Mouse (Mus musculus) Patski (cell line): Measurements from ENCODE around the gene Ephx3. TPM values are rescaled to one million over a fixed set of nuclear protein-coding genes. Genes with fewer than 3 reads are reported as not detected.

Source experiments
- ATAC-seq: fragments of 100-300 bp; one replicate; pipeline ENCODE4 v1.8.0; 2021
- CTCF ChIA-PET: fragments of 350-600 bp; sonication (Branson Sonifier 250); formaldehyde crosslinking; loops from one replicate; lab custom pipeline; 2022; ENCODE audit warnings: inconsistent platforms; lab: Charles Lee
- POLR2A ChIA-PET: fragments of 350-600 bp; sonication (Branson Sonifier 250); formaldehyde crosslinking; loops from one replicate; lab custom pipeline; 2022; ENCODE audit warnings: antibody characterized with exemption, inconsistent platforms; lab: Charles Lee
- DNase-seq: peaks from one replicate; pipeline ENCODE4 v3.0.0-alpha.2; 2011; ENCODE audit warnings: low read depth, low spot score
- H3K27me3 ChIP-seq: fragments of 371-371 bp; one replicate; pipeline ENCODE4 v1.5.1; 2021
- CTCF ChIP-seq: fragments of 100-300 bp; IDR thresholded peaks from one replicate; pipeline ENCODE4 v1.5.1; 2021
- in situ Hi-C: fragments of 300-500 bp; cut with MboI; formaldehyde crosslinking; loops from 3 replicates; pipeline ENCODE4 v1.11.1; 2018; ENCODE audit warnings: low pct_unique_long_range_greater_than_20kb, mixed read lengths
- polyA plus RNA-seq: library from polyadenylated mRNA; unstranded; gene quantifications from one replicate; pipeline ENCODE4 v1.2.3, GENCODE M21; 2021

The Ephx3 gene
- polyA plus RNA-seq, 1 experiment from 2014 or later, result 0.18 TPM

DNA sequence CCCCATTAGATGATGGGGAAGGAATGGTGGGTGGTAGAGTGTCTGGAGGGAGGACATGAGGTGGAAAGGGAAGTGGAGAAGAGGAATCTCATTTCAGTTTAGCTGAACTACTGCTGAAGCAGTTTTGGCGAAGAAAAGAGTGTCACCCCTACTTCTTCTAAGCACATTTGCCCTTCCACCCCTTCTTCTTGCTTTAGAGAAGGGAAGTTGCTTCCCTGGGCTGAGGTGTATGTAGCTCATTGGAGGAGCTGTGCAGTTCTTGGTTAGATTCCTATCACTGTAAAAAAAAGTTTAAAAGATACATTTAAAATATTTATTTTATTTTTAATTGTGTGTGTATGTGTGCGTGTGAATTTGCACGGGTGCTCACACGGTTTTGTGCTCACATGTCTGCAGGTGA is 12.4 kb downstream of the Ephx3 start:
- ATAC-seq (no peak), DNase-seq (no peak)
- H3K27me3 ChIP-seq, result no peaks in the 10 kb centered on the region
- ChIA-PET CTCF (no interaction called here), POLR2A (no interaction called here)
- in situ Hi-C loops, result no loop called here
- no peak for TF ChIP-seq CTCF

DNA sequence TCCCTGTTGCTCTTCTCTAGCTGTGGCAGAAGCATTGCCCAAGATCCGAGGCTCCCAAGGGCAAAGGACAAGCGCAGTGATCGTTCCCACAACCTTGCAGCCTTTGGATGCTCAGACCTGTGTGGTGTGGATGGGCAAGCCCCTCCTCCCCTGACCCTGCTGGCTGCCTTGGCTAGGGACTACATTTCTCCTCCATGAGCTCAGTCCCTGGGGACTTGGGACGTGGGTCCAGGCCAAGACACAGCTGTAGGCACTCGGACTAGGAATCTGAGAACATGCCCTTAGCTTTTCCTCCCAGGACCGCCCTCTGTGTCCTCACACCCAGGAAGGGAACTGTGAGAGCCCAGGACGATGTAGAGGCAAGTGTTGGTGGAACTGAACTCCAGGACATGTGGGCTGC is 16.2 kb downstream of the Ephx3 start:
- POLR2A ChIA-PET, result no interaction called here
- in situ Hi-C loops, result no loop called here
- ATAC-seq, result no peak
- H3K27me3 ChIP-seq, result no peaks in the 10 kb centered on the region
- no peak for TF ChIP-seq CTCF
- CTCF ChIA-PET, result interaction anchor here (0.9 to 1.3 kb wide), 2 partner anchors 11 to 18 kb away, joined by 3 read pairs; no protein-coding TSS in a partner anchor
- DNase-seq, result no peak

GRCm38 (mm10) chr17:32172485-32172884 is 16.9 kb downstream of the Ephx3 start:
- TF ChIP-seq CTCF, result no peak
- DNase-seq (no peak), ATAC-seq (no peak)
- in situ Hi-C loops, result no loop called here
- H3K27me3 ChIP-seq, result no peaks in the 10 kb centered on the region
- ChIA-PET CTCF (interaction anchor here (1.2 to 1.3 kb wide), 2 partner anchors 11 to 22 kb away, joined by 3 read pairs; no protein-coding TSS in a partner anchor), POLR2A (no interaction called here)

GRCm38 (mm10) chr17:32169518-32170225 is 19.7 kb downstream of the Ephx3 start:
- in situ Hi-C loops, result no loop called here
- ChIA-PET CTCF (no interaction called here), POLR2A (no interaction called here)
- TF ChIP-seq CTCF, result no peak
- no peak for ATAC-seq
- no peak for DNase-seq
- no peaks in the 10 kb centered on the region for H3K27me3 ChIP-seq

DNA sequence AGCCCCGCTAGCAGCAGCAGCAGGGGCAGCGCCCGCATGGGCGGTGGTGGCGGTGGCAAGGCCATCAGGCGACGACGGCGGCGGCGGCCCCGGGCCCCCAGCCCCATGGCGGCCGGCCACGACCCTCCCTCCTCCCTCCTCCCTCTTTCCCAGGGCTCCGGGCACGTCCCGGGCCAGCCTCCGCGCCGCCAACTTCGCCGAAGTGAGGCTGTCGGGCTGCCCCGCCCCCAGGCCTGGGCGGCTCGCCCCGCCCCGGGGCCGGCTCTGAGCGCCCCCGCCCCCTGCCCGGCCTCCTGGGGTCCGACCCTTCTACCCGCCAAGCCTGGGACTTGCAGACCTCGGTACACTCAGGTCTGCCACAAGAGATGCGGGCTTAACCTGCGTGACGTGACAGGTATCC is 22.7 kb downstream of the Ephx3 start, which contains the start of gene Notch3:
TSS of gene Notch3 (minus strand) at position 166 of the 400 bp plus-strand sequence.
- ATAC-seq (no peak), DNase-seq (no peak)
- CTCF ChIA-PET, result no interaction called here
- TF ChIP-seq CTCF, result no peak
- H3K27me3 ChIP-seq, result peaks cover 13% of the 10 kb centered on the region
- POLR2A ChIA-PET, result no interaction called here
- in situ Hi-C loops, result no loop called here

DNA sequence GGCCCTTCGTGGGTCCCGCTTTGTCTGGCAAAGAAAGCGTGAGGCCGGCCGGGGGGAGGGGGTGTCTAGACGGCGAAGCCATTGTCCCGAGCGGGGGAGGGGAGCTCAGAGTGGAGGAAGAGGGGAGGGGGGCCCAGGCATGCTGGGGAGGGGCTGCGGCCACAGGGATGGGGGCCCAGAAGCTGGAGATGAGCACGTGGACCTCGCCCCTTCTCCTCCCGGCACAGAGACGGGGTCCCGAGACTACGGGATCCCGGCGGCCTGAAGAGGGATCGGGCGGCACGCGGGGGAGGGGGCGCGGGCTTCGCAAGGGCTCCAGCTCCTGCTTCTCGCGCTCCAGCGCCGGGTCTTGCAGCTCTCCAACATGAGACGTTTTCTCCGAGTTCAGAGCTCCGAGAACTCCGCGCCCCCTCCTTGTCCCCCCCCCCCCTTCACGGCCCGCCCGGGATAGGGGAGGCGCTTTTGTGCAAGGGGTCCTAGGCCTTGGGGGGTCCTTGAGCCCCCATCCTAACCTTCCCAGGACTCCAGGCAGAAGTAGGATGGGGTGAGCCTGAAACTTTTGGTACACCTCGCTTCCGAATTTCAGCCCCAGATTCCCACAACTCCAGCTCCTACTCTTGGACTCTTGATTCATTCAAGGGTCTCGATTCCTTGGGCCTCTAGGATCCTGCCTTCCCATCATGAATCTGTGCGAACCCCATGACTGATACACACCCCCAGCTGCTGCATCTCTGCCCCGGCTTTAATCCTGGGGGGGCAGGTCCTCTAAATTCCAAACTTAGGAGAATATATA is 23.4 kb downstream of the Ephx3 start:
- ATAC-seq (no peak), DNase-seq (no peak)
- ChIA-PET POLR2A (no interaction called here), CTCF (no interaction called here)
- no peak for TF ChIP-seq CTCF
- peaks cover 18% of the 10 kb centered on the region for H3K27me3 ChIP-seq
- in situ Hi-C loops, result no loop called here

- CTCF ChIA-PET, result no interaction called here
- H3K27me3 ChIP-seq, result peaks cover 24% of the 10 kb centered on the region
- DNase-seq (no peak), ATAC-seq (no peak)
- in situ Hi-C loops, result no loop called here
- TF ChIP-seq CTCF, result no peak
- POLR2A ChIA-PET, result no interaction called here
Measured at GRCm38 (mm10) chr17:32165266-32165802, 24.0 kb downstream of the Ephx3 start.

- POLR2A ChIA-PET, result no interaction called here
- TF ChIP-seq CTCF, result no peak
Measured at GRCm38 (mm10) chr17:32164780-32165179, 24.6 kb downstream of the Ephx3 start.

GRCm38 (mm10) chr17:32163910-32164650 is 25.3 kb downstream of the Ephx3 start:
- H3K27me3 ChIP-seq, result peaks cover 30% of the 10 kb centered on the region
- no peak for ATAC-seq
- ChIA-PET POLR2A (no interaction called here), CTCF (no interaction called here)
- TF ChIP-seq CTCF, result no peak
- DNase-seq, result no peak
- in situ Hi-C loops, result no loop called here

More at GRCm38 (mm10) chr17:32164780-32165179, 24.6 kb downstream of the Ephx3 start:
- CTCF ChIA-PET, result no interaction called here
- in situ Hi-C loops, result no loop called here
- no peak for DNase-seq
- H3K27me3 ChIP-seq, result peaks cover 30% of the 10 kb centered on the region
- ATAC-seq, result no peak

DNA sequence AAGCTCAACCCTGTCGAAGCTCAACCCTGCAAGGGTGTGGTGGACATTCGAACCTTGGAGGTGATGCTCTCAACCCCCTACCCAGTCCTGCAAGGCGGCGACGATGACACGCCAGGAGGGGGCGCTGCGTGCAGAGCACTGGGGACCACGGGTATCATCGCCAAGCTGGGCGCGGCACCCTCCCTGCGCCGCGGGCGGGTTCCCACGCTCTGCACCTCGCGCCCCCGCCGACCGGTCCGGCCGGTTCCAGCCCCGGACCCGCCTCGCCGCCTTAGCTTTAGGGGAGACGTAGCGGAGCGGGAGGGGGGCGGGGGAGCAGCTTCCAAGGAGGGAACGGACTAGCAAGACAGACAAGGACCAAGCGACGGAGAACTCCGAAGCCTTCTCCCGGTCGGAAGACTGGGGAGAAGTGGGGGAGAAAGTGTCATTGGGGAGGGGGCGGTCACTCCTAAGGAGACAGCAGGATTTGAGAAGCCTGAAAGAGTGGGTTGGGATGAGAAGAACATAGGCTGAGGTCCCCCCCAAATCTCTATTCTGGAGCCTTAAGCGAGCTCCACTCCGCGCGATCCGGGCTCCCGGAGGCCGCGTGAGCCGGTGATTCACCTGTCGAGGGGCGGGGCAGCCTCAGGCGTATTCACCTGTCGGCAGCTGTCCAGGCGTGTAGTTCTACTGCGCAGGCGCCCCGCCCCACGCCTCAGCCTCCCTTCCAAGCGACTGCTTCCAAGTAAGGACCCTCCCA is 27.1 kb downstream of the Ephx3 start:
- H3K27me3 ChIP-seq, result peaks cover 39% of the 10 kb centered on the region
- DNase-seq (no peak), ATAC-seq (no peak)
- CTCF ChIA-PET, result interaction anchor here (0.9 to 1.4 kb wide), 2 partner anchors 10 to 37 kb away, joined by 3 to 4 read pairs; no protein-coding TSS in a partner anchor
- POLR2A ChIA-PET, result no interaction called here
- in situ Hi-C loops, result no loop called here
- TF ChIP-seq CTCF, result no peak
